ENCODE assay signal across 8 mouse cellular contexts in the genomic region with DNA sequence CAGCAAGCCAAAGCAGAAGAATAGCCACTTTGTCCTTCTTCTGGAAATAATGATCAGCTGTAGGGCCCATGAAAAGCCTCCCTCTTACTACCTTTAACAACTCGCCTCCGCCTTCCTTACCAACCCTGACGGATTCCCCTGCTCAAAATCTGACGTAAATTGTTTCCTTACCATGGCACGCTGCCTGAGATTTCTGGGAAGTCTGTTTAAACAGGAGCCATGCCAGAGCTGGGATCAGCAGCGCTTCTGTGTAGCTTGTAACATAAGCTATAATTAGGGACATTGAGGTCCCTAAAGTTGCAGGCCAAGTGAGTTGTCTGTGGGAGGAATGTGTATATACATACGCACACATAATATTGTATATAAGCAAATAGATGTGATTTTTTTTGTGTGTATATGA.
DNase-seq lines count a peak whose midpoint lies in the region; ATAC-seq and TF ChIP-seq lines count a peak whose summit lies in the region.
"Had no signal": no experiment of that assay in that cellular context is flagged by ENCODE, and none has a peak within 500 bp of the region (broad histone marks: within the 10 kb centered on the region; RNA-seq: fewer than 3 reads in every experiment).

No protein-coding gene starts in this region.

- no peaks in the 10 kb centered on the region for H3K36me3 ChIP-seq in liver, embryonic 12.5 days
- H3K36me3 ChIP-seq in stomach, postnatal 0 days (ENCODE audit: control insufficient read depth, insufficient read depth, low read length) = no peaks in the 10 kb centered on the region
- H3K36me3 ChIP-seq: neural tube, embryonic 12.5 days had no signal

- WGBS in liver, embryonic 12.5 days (ENCODE audit: insufficient replicate concordance) = 73% methylated on average over 7 of the region's 7 CpGs
- WGBS in stomach, postnatal 0 days = 22% methylated on average over 7 of the region's 7 CpGs

- no peak for ATAC-seq in liver, embryonic 12.5 days
- no peak for ATAC-seq in stomach, postnatal 0 days (ENCODE audit: low FRiP score, low TSS enrichment)

- H3K27me3 ChIP-seq in liver, embryonic 12.5 days (replicated peaks) = no peaks in the 10 kb centered on the region
- no peaks in the 10 kb centered on the region for H3K27me3 ChIP-seq in stomach, postnatal 0 days (ENCODE audit: control insufficient read depth, insufficient read depth, low read length)
- H3K27me3 ChIP-seq: neural tube, embryonic 12.5 days had no signal

- H3K4me3 ChIP-seq in liver, embryonic 12.5 days = no peak overlapping the region
- H3K4me3 ChIP-seq in gastrocnemius, adult 2 months = no peak overlapping the region
- no peak overlapping the region for H3K4me3 ChIP-seq in stomach, postnatal 0 days (ENCODE audit: low read depth, low read length)
- H3K4me3 ChIP-seq: neural tube, embryonic 12.5 days had no signal

- peak; percentile 3 for DNase-seq in liver
- DNase-seq in gastrocnemius, adult 2 months = peak; percentile 50
- peak; percentile 14 for DNase-seq in layer of hippocampus, adult 9-11 months
- peak; percentile 34 for DNase-seq in stomach, postnatal 0 days (ENCODE audit: low spot score)
- no peak for DNase-seq in ovary, adult 18-20 months (ENCODE audit: low spot score)
- no peak for DNase-seq in cerebellum, adult 11 months

- H3K4me2 ChIP-seq in liver, embryonic 12.5 days = no peak overlapping the region
- H3K4me2 ChIP-seq in stomach, postnatal 0 days (replicated peaks; ENCODE audit: low read depth) = no peak overlapping the region
- H3K4me2 ChIP-seq: neural tube, embryonic 12.5 days had no signal

- H3K9me3 ChIP-seq in liver, embryonic 12.5 days (replicated peaks) = no peaks in the 10 kb centered on the region
- no peaks in the 10 kb centered on the region for H3K9me3 ChIP-seq in stomach, postnatal 0 days (ENCODE audit: control insufficient read depth, low read length)
- H3K9me3 ChIP-seq: neural tube, embryonic 12.5 days had no signal

- intact Hi-C loops in gastrocnemius, adult 2 months (cut with DNase I) = no loop called here

- H3K9ac ChIP-seq in liver, embryonic 12.5 days = no peak overlapping the region
- no peak overlapping the region for H3K9ac ChIP-seq in stomach, postnatal 0 days (ENCODE audit: low read length)
- H3K9ac ChIP-seq: neural tube, embryonic 12.5 days had no signal

- no peak for TF ChIP-seq EP300 in stomach, postnatal 0 days (optimal IDR thresholded peaks at IDR 0.05)

- no peak overlapping the region for H3K27ac ChIP-seq in liver, embryonic 12.5 days
- H3K27ac ChIP-seq in gastrocnemius, adult 2 months = peak overlapping the region; percentile 17; the same call in 1 of the 2 replicates
- H3K27ac ChIP-seq in stomach, postnatal 0 days (replicated peaks) = no peak overlapping the region
- H3K27ac ChIP-seq: neural tube, embryonic 12.5 days had no signal

- no peak for TF ChIP-seq CTCF in gastrocnemius, adult 2 months (IDR thresholded peaks at IDR 0.05)
- TF ChIP-seq CTCF in stomach, postnatal 0 days (IDR thresholded peaks at IDR 0.05; ENCODE audit: low read depth) = no peak

- no peaks in the 10 kb centered on the region for H3K4me1 ChIP-seq in liver, embryonic 12.5 days
- H3K4me1 ChIP-seq in stomach, postnatal 0 days (replicated peaks; ENCODE audit: control insufficient read depth, insufficient read depth) = no peaks in the 10 kb centered on the region
- H3K4me1 ChIP-seq: neural tube, embryonic 12.5 days had no signal

Comparison
In these comparisons a context has a peak if more than half of its experiments do, and no peak if none do; other contexts are left out.
1. DNase-seq: peak in liver (single experiment), gastrocnemius, adult 2 months (single experiment), layer of hippocampus, adult 9-11 months (single experiment) and stomach, postnatal 0 days (single experiment); none in ovary, adult 18-20 months (single experiment) and cerebellum, adult 11 months (single experiment).